Mouse (Mus musculus) kidney, adult 2 months (tissue): ENCODE data around the gene Noc2l. TPM values are rescaled to one million over a fixed set of nuclear protein-coding genes. Genes with fewer than 3 reads are reported as not detected.
A peak's percentile ranks its signal among the peaks of the same experiment; 100 is the strongest.

ENCODE experiments used
- DNase-seq: peaks from one replicate; pipeline ENCODE4 v3.0.0; 2021
- H3K27ac ChIP-seq: fragments of 200-500 bp; 2 replicates; pipeline ENCODE4 v1.5.1; 2012; ENCODE audit warnings: low read depth, low read length, control low read depth, inconsistent platforms; ENCODE audit not compliant: insufficient read depth
- H3K27me3 ChIP-seq: fragments of 200-500 bp; replicated peaks from 2 replicates; pipeline ENCODE4 v1.6.1; 2012; ENCODE audit warnings: mild to moderate bottlenecking, moderate library complexity, low read length, inconsistent platforms; ENCODE audit not compliant: control insufficient read depth, insufficient read depth
- H3K36me3 ChIP-seq: fragments of 200-500 bp; 2 replicates; pipeline ENCODE4 v1.6.1; 2012; ENCODE audit warnings: mild to moderate bottlenecking, moderate library complexity, low read length, inconsistent platforms; ENCODE audit not compliant: control insufficient read depth, insufficient read depth
- H3K4me1 ChIP-seq: fragments of 200-500 bp; 2 replicates; pipeline ENCODE4 v1.6.1; 2011; ENCODE audit warnings: low read length; ENCODE audit not compliant: control insufficient read depth, insufficient read depth
- H3K4me3 ChIP-seq: fragments of 200-500 bp; 2 replicates; pipeline ENCODE4 v1.5.1; 2011; ENCODE audit warnings: mild to moderate bottlenecking, low read depth, low read length, control low read depth; ENCODE audit not compliant: insufficient read depth
- CTCF ChIP-seq: fragments of 200-500 bp; conservative IDR thresholded peaks from 2 replicates; pipeline ENCODE4 v1.5.1; 2011; ENCODE audit warnings: low read depth, mild to moderate bottlenecking, control low read depth, low read length, moderate library complexity, mixed read lengths; ENCODE audit not compliant: insufficient read depth, insufficient read length
- POLR2A ChIP-seq: fragments of 200-500 bp; IDR thresholded peaks from one replicate; pipeline ENCODE4 v1.6.1; 2011; ENCODE audit warnings: low read depth, low read length, control low read depth
- WGBS: fragments of 180-500 bp; shearing (Covaris S2); methylation state at CpG from one replicate; pipeline ENCODE4 v1.1.7; 2018; 5-methylcytosine and 5-hydroxymethylcytosine counted together
- polyA plus RNA-seq: library from polyadenylated mRNA; depleted of rRNA; stranded (reverse); fragments of >200 nt; gene quantifications from 2 replicates; pipeline ENCODE4 v1.2.3, GENCODE M21; 2012; rRNA removed

Gene Noc2l
- 46.1 and 46.5 TPM in 2 replicates for polyA plus RNA-seq

DNA sequence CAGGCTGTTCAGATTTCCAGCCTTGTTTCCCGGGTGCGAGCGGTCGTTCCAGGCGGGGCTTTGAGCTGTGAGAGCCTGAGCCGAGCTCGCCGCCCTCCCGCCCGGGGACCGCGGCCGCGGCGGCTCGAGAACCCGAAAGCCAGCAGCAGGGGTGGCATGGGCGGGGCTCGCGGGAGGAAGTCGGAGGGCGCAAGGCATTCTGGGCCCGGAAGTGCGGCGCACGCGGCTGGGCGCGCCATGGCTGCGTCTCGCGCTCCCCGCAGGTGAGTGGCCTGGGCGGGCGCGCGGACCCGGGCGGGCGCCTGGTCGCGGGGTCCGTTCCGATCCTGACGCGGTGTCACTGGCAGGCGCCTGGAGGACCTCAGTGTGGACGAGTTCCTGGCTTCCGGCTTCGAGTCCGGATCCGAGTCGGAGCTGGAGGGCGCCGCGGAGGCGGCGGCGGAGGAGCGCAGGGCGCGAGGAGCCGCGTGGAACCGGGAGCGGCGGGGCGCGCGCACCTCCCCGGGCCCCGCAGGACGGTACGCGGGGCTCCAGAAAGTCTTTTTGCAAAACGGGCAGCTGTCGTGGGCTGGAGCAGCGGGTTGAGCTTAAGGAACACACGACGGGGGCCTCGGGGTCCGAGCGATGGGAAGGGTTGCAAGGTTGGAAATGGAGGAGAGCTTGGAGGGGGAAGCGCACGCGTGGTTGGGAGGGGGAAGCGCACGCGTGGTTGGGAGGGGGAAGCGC is at the start of gene Noc2l:
Gene Noc2l (plus strand): TSS at position 203 of the 726 bp plus-strand sequence.
- H3K27ac ChIP-seq = 0 out of 2 replicates have a peak within 1 kb of the TSS, but pooled peaks have one; percentile 15

DNA sequence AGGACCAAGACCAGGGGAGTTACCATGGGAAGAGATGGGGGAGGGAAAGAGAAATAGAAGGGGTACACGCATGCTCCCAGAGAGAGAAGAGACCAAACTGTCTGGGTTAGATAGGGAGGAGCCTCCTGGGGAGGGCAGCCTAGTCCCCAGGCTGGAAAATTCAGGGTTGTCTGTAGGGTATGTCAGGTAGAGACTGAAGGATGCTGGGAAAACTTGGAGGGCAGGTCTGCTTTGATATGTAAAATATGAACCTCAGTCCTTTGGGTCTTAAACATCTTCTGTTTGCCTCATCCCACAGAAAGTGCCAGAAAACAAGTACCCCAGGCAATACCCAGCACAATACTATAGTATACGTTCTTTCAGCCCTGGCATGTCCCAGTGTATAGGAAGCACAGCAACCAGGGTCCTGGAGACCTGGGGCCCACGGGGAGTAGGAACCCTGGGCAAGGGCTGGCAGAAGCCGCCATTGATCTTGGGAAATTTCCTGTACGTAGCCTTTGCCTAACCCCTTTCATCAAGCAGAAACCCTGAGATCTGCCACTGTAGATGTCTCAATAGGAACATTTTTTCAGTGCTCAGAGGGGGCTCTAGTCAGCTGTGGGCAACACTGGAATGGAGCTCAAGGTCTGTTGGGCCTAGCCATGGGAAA is 47.5 kb upstream of the Noc2l start:
- WGBS = 83% methylated on average over 5 of the region's 5 CpGs
- no peak for TF ChIP-seq POLR2A
- no peak for TF ChIP-seq CTCF
- Histone ChIP-seq H3K27me3 (no peaks in the 10 kb centered on the region), H3K4me1 (peaks cover 40% of the 10 kb centered on the region), H3K4me3 (no peak overlapping the region), H3K36me3 (no peaks in the 10 kb centered on the region), H3K27ac (no peak overlapping the region)
- no peak for DNase-seq

More for the DNA sequence above, at the start of gene Noc2l:
- H3K4me1 ChIP-seq = no peaks in the 10 kb centered on the region
- H3K36me3 ChIP-seq = no peaks in the 10 kb centered on the region
- TF ChIP-seq CTCF (no peak), POLR2A (peak; percentile 57)
- peak within 1 kb of the TSS; percentile 85 for H3K4me3 ChIP-seq
- peak; percentile 94 for DNase-seq
- no peaks in the 10 kb centered on the region for H3K27me3 ChIP-seq
- under 1% methylated on average over 88 of the region's 90 CpGs for WGBS

DNA sequence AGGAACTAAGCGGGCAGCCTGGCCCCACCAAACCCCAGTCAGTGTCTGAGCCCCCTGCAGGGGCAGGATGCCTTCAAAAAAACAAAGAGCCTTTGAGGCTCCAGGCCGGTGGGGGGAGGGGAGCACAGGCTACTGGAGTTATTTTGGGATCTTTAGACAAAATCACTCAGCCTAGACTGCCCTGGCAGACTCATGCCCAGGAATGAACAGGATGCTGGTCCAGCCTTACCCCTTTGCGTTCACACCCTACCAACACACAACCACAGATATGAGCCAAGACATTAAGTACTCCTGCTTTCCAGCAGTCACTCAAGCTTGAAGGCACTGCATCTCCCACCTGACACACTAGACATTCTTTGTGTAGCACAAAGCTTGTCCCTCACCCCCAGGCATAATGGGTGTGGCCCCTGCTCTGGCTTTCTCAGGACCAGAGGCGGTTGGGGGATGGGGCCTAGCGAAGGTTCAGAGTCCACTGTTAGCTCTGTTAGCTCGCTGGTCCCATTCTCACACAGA is 46.9 kb upstream of the Noc2l start:
- Histone ChIP-seq H3K4me3 (no peak overlapping the region), H3K27me3 (no peaks in the 10 kb centered on the region), H3K4me1 (peaks cover 46% of the 10 kb centered on the region), H3K36me3 (no peaks in the 10 kb centered on the region), H3K27ac (peak overlapping the region; percentile 12; the same call in 1 of the 2 replicates)
- 41% methylated on average over 6 of the region's 6 CpGs for WGBS
- DNase-seq = peak; percentile 77
- TF ChIP-seq CTCF (no peak), POLR2A (no peak)

- peak; percentile 92 for DNase-seq
- Histone ChIP-seq H3K4me3 (peak overlapping the region; percentile 20; the same call in 1 of the 2 replicates), H3K4me1 (peaks cover 56% of the 10 kb centered on the region), H3K27ac (peak overlapping the region; percentile 98), H3K27me3 (no peaks in the 10 kb centered on the region), H3K36me3 (no peaks in the 10 kb centered on the region)
- WGBS = 33% methylated on average over 8 of the region's 8 CpGs
- peak; percentile 22 for TF ChIP-seq POLR2A
- TF ChIP-seq CTCF = no peak
Observed at GRCm38 (mm10) chr4:156192421-156193199, 43.2 kb upstream of the Noc2l start.

- peak overlapping the region; percentile 98 for H3K27ac ChIP-seq
- no peaks in the 10 kb centered on the region for H3K36me3 ChIP-seq
- peaks cover 56% of the 10 kb centered on the region for H3K4me1 ChIP-seq
- no peaks in the 10 kb centered on the region for H3K27me3 ChIP-seq
- WGBS = 25% methylated on average over 2 of the region's 2 CpGs
- no peak for TF ChIP-seq POLR2A
- TF ChIP-seq CTCF = no peak
- H3K4me3 ChIP-seq = no peak overlapping the region
- peak; percentile 71 for DNase-seq
Observed at GRCm38 (mm10) chr4:156193200-156193590, 42.6 kb upstream of the Noc2l start.

DNA sequence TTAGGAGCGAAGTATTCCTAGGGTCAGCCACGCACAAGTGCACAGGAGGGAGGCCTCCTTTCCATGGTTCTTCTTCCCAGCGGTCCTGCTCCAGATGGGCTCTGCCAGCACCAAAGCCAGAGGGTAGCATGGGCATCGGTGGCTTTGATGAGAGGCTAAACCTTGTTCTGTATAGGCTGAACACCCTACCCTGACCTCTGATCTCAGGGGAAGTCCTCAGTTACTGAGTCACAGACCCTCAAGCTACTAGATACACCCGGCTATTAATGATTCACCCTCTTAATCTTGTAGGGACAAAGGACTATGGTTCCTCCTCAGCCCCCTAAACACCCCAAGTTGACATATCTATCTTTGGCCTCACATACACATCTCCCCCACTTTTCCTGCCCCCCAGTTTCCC is 41.9 kb upstream of the Noc2l start:
- Histone ChIP-seq H3K27me3 (no peaks in the 10 kb centered on the region), H3K4me3 (no peak overlapping the region), H3K27ac (peak overlapping the region; percentile 64), H3K36me3 (no peaks in the 10 kb centered on the region), H3K4me1 (peaks cover 50% of the 10 kb centered on the region)
- peak; percentile 49 for DNase-seq
- TF ChIP-seq CTCF = no peak
- no peak for TF ChIP-seq POLR2A
- WGBS = 55% methylated on average over 5 of the region's 5 CpGs
